Mouse (Mus musculus) fat pad, adult 2 months (tissue): ENCODE results near the gene Gm5148.

Experiments
- DNase-seq: peaks from one replicate; pipeline ENCODE4 v3.0.0-alpha.2; 2011; ENCODE audit warnings: low read depth, low spot score; ENCODE audit errors: extremely low read depth

Gm5148 gene

DNA sequence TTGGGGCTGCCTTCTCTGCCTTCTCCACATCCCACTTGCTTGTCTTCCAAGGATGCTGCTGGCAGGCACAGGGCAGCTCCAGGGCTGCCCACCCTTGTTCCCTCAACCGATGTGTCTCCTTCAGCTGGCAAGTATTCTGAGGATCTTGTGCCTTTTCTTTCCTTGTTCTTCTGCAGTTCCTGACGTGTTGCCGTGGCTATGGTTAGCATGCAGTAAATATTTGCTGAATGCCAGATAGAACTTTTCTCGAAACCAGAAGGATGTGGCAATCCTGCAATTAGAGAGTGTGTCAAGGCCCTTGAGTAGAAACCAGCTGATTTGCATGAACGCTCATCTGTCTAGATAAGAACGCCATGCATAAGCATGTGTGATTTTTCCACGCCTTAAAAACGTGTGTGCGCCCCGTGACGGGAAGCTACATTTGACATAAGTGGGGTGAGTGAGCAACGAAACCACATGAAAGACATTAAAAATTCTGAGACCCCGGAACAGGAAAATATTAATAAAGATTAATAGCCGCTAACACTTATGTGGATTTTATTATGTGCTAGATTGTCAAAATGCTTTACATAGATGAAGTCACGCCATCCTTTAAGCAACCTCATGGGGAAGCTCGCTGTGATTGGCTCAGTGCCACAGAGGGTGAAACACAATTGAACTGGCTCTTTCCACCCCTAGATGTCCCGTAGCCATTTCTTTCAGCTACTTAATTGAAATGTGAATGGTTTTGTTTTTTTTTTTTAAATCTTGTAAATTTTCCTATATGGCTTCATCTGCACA, 14.1 kb upstream of the Gm5148 start:
- DNase-seq, result no peak

DNA sequence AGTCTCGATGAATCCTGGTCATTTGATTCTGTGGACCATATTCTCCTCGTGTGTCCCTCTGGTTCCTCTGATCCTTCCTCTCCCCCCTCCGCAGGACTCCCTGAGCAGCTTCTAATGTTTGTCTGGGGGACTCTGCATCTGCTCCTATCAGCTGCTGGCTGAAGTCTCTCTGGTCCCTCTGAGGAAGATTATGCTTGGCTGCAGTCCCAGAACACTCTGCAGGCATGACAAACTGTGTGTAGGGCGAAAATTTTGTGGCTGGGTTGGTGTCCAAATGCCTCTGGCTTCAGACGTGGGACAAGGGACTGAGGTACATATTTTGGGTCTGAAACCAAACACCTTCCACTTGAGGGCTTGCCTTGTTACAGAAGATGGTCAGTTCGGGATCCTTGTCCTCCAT, 13.1 kb upstream of the Gm5148 start:
- no peak for DNase-seq

DNA sequence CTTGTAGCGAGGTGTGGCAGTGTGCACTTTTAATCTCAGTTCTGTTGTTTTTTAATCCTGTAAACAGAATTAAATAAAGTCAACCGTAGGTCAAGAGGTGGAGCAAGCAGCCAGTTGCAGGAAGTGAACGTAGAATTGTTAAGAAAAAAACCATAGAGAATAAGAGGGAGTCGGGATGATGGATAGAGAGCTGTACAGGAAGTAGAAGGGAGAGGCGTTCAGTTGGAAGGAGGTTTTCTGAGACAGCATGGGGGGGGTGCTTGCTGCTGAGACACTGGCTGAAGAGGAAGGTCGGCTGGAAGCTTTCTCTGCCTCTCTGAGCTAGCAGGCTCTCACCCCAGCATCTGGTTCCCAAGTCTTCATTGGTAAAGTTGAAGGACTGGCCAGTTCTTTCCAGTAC, 10.9 kb upstream of the Gm5148 start:
- no peak for DNase-seq

DNA sequence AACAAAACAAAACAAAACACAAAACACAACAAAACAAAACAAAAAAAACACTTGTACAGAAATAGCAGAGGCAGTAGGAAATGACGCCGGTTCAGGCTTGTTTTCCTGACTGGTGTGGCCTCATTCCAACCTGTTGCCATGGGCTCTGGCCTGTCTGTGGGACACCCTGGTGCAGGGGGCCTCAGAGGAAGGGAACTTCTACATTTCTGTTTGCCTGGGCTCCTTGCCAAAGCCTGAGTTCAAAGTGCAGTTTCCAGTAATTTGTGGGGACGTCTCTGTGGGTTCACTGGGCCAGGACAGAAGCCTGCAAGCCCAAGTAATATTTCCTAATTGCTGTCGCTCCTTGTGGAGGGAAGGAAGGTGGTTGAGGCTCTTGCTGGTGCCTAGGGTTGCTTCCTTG, 4.9 kb upstream of the Gm5148 start:
- no peak for DNase-seq

DNA sequence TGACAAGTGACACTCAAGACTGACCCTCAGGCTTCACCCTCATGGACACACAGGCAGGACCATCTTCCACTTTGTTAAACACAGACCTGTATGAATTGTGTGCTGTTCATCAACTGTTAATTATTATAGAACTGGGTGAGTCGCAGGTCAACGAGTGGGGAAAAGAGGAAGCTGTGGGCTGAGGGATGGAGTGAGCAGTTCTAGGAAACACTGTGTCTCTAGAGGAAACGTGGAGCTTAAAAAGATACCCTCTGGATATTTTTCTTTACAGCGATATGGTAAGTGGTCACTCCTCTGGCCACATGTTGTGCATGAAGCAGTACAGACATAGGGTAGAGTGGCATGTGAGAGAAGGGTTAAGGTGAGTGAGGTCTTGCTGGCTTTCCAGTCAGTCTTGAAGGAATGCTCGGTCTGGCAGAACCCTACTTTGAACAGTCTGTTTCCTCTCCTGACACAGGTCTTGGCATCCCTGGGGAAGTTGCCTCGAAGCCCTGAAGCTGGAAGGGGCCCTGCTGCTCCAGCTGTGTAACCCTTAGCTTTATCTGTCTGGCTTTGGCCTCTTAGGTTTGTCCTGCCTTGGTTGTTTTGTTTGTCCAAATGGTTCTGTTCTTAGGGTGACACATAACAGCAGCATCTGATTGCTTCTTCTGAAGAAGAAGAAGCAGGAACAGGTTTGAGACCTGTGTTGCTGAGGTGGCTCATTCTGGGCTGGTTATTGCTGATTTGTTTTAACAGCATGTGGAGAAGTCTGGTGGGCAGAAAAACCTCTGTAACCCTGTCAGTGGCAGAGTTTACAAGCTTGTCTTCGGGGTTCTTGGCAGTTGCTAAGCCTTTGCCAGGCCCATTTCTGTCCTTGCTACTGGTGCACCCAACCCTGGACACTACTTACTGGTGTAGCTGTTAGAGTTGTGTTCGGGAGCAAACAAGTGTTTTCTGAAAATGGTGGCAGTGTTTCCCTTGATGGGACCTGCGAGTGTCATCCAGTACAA, 4.1 kb upstream of the Gm5148 start:
- DNase-seq, result no peak

DNA sequence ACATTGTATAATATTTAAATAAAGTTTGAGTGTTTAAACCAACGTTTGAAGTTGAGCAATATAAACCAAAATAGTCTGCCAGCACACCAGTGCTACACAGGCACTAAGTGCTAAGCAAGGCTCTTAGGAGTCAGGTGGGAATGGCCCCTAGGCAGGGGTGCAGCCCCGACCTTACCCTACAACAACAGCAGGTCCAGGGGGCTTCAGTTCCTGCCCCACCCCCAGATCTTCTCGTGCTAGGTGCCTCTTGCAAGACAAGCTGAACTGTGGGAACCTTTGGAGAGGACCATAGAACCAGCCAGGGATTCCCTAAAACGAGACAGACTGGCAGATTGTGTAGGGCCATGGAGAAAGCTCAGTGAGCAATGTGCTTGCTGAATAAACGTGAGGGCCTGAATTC, 3.1 kb upstream of the Gm5148 start:
- no peak for DNase-seq

DNA sequence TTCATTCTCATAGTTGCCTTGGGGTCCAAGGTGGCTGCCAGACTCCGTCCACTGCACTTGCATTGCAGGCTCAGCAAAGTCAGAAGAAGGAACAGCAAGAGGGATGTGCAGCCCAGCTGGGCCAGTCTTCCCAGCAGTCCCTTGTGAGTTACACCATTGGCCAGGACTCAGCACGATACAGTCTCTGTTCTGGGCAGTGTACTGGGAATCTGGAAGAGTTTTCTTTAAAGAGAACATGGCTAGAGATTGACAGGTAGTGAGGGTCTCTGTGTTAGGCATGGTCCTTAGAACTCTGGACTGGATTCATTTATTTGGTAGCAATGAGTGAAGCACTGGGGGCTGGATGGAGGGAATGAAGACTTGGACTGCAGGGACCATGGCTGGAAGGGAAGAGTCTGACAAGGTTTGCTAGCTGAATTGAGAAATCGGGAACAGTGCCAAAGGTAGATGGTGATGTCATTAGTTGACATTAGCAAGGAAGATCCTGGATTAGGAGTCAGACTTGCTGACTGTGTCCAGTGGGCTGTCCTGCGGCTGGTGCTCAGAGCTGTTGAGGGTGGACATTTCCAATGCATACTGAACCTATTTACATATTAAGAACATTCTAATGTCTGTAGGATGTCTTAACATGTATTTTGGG, 2.3 kb upstream of the Gm5148 start:
- no peak for DNase-seq

DNA sequence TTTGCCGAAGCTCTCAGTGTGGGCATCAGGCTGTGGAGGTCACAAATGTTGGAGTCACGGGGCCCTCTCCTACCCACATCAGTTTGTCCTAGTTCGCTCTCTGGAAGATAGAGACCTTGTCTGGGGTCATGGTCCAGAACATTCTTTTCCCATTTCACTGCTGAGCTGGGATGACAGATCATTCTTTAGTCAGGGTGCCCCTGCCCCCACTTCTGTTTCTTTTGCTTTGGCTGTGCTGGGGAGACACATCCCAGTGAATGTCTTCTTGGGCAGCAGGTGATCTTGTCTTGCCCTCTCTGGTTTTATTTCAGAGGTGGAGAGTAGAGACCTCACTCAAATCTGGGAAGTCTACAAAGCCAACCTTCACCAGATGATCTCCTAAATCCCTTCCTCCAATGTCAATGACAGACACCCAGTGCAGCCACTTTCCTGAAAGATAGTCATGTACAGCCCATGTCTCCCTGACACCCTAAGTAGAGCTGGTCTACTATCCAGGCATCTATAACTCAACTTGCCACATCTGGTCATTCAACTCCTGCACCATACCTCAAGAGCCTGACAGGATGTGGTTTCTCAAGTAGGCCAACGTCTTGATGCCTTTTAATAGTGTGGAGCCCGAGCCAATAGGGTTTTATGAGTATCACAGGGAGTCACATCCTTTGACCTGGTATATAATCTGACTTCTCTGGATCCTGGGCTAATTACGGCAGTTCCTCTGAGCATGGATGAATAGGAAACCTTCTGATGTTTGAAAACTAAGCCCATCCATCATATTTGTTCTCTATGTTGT, 851 bp upstream of the Gm5148 start:
- no peak for DNase-seq

DNA sequence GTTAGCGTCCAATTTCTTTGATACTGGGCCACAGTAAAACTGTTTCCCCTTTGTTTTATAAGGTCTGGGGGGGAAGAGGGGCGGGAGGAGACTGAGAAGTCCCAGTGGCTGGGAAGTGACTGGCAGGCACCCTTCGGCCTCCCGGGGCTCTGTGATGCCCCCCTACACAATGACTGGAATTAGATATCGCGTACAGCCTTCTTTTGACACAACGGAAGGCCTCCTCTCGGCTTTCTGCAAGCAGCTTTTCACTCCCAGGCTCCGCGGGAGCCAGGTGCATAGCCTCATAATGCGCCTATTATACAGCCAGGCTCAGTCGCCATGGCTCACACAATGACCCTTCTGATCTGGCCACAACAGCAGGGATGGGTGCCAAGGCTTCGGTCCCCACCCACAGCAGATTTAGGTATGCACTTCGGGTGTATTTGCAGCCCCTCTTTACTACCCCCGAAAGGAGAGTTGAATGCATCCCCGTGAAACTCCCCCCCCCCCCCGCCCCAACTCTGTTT, 574 bp downstream of the Gm5148 start:
- no peak for DNase-seq

DNA sequence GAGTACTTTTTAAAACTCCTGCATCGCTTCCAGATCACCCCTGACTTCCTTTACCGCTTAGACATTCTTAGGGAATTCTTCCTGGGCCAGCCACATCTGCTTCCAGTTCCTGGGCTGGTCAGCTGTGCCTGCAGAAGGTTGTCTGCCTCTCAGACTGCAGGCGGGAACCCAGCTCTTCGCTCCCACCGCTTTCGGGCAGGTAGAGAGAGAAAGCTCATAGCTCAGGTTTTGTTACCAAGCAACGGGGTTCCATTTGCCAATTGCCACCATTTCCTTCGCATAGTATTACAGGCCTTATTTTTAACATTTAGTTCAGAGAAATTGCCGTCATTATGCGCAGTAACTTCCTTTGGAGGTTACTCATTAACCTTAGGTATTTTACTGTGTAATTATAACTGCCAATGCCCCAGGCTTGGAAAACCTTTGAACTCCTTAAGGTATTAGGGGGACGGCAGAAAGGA, 1.2 kb downstream of the Gm5148 start:
- DNase-seq, result no peak

DNA sequence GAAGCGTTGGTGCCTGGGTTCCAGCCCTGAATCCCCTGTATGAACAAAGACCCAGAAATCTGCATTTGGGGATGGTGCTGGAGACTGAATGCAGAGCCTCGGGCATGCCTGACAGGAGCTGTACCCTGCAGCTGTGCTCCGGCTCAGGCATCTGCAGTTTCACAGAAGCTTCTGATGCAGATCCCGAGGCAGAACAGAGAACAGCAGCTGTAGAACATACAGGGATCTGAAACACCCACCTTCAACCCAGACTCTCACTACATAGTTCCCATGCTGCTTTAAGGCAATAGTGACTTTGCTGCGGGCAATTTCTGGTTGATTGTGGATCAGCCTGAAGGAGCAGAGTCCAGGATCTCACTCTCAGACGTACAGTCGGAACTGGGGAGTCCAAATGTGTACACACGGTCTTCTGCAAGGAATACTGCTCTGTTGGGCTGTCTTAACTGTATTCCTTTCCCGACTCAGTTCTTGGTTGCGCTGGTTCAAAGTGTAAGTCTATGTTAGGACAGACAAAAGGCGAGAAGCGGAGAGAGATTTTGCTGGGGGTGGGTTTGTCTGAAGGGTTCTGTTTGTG, 1.7 kb downstream of the Gm5148 start:
- DNase-seq, result no peak

DNA sequence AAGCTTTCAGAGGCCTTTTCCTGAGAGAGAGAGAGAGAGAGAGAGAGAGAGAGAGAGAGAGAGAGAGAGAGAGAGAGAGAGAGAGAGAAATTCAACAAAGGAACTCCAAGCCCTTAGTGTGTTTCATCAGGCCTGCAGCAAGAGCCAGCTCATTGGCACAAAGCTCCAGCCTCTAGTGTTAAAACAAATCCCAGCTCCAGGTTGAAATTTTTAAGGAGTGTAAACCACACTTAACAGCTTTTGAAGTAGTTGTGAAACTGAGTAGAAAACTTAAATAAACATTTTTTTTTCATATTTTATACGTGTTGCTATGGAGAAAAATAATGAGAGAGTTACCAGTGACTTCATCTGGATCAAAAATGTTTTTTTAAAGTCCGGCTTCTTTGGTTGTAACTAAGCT, 7.3 kb downstream of the Gm5148 start:
- no peak for DNase-seq

DNA sequence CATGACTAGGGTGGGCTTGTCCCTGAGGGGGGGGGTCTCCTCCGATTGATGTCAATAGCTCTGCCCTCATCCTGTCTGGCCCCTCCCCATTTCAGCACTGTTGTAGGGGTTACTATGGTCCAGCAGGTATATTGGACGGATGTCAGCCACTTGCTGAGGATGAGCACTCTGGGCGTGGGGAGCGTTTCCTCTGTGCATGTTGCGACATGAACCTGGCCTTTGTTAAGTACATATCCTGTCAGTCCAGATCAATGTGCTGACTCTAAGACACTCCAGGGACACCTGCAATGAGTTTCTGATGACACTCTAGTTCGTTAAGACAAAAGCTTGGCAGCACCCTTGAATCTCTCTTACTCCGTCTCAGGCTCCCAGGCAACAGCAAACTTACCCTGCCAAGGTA, 8.6 kb downstream of the Gm5148 start:
- DNase-seq, result peak; percentile 90

DNA sequence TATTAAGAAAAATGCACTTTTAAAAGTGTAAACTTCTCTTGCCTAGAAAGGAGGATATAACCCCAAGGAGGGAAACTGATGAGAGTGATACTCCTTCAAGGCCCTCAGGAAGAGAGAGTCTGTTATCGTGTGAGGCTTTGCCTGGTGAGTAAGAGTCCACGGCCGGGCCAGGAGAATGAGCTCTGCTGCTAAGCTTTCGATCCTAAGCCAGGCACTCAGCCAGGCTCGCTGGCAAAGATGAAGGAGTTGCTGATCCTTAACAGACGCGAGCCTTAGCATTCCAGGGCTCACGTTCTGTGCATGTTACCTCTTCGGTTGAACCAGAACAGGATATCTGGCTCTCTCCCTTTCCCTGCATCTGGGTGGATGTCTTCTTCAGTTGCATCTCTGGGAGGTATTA, 11.8 kb downstream of the Gm5148 start:
- peak; percentile 37 for DNase-seq

DNA sequence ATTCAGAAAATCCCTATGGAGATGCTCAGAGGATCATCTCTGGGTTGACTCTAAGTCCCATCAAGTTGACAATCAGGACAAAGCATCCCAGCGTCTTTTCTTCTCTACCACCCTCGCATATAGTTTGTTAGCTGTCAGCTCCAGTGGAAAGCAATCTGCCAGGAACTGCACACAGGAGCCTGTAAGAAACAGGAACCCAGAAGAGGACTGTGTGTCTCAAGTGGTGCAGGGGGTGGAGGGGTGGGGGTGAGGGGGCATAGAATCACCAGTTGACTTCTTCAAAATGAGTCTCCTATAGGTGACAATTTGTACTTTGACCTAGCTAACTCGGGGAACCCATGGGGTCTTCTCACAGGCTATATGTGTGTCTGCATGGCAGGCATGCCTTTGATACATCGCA, 12.7 kb downstream of the Gm5148 start:
- DNase-seq, result no peak

DNA sequence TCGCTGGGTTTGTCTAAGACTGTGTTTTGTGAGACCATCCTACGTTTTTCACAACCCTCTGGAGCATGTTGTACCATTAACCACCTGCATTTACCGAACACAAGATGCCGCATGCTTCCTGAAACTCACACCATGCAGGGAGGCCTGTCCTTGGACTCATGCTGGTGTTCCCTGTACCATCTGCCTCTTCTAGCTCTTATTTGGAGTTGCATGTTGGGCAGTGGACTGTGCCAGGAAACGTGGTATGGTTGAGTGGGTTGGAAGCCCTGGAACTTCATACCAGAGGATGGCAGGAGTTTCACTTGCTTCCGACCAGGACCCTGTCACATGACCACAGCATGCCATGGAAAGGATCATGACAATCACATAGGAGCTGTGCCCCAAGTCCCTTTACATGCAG, 16.5 kb downstream of the Gm5148 start:
- no peak for DNase-seq

DNA sequence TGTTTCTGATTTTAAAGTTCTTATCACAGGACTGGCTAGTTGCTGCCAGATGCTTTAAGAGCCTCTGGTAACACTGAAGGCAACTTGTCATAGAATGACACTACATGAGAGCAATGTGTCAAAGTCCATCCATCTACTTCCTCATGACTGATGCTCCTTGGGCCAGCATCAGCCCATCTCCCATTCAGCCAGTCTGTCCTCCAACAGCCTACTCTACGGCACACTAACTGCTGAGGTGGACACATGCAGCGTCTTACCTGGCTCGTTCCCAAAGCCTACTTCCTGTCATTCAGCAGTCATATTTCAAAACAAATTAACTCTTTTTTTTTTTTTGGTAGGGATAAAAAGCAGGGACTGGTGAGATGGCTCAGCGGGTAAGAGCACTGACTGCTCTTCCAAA, 17.9 kb downstream of the Gm5148 start:
- DNase-seq, result no peak

DNA sequence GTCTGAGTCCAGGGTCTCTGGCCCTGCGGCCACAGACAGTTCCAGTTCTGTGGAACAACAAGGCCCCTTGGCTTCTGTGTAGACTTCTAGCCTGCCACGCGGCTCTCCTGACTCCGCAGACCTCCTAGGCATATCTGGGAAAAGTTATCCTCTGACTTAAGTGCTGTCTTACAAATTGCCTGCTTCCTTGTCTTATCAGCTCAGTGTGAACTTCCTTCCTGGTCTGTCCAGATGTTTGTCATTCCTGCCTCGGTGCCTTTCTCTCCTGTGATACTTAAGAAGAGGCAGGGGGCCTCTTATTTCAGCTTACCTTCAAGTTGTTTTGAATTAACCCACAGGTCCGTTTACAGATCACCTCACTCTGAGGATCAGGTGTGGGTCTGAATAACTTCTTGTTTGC, 18.9 kb downstream of the Gm5148 start:
- no peak for DNase-seq

DNA sequence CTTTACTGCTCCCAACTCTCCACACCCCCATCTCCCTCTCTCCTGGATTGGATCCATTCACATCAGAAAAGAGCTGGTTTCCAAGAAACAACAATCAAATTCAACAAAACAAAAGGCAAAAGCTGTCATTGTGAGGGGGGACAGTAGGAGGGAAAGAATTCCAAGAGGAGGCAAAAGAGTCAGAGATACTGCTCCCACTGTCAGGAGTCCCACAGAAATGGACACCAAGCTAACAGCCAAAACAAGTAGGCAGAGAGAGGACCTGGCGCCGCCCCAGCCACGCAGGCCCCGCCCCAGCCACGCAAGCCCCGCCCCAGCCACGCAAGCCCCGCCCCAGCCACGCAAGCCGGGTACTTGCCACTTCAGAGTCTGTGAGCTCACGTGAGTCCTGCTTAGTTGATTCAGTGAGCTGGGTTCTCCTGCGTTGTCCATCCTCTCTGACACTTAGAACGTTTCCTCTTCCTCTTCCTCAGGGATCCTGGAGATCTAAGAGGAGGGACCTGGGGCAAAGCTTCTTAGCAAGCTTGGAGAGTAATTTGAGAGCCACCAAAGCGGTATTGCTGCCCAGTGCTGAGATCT, 19.5 kb downstream of the Gm5148 start:
- DNase-seq, result no peak

DNA sequence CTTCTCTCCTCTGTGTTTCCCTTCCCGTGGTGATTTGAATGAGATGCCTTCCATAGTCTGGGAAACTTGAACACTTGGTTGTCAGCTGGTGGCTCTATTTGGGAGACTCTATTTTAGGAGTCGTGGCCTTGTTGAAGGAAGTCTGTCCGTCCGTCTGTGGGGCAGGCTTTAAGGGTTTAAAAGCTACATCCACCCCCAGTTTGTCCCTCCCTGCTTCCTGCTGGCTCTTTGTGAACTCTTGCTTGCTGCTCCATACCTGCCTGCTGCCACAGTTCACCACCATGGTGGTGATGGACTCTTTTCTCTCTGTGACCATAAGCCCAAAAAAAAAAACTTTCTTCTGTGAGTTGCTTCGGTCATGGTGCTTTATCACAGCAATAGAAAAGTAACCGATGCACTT, 21.2 kb downstream of the Gm5148 start:
- DNase-seq, result no peak
